Mouse (Mus musculus) ES-E14 (cell line): Measurements from ENCODE around the gene Olfr161. TPM values are rescaled to one million over a fixed set of nuclear protein-coding genes. Genes with fewer than 3 reads are reported as not detected.
"Not testable (repeated sequence)": the region's sequence is repeated elsewhere in the genome, so short reads cannot be mapped to it uniquely, and the experiment has no call there.

ENCODE experiments used
- DNase-seq: peaks from one replicate; pipeline ENCODE4 v3.0.0-alpha.2; 2013; ENCODE audit warnings: low read depth, low spot score
- H3K27ac ChIP-seq: 2 replicates; pipeline ENCODE4 v1.5.1; 2012; ENCODE audit warnings: low read depth, mild to moderate bottlenecking, low read length, moderate library complexity, mixed read lengths; ENCODE audit not compliant: poor library complexity, insufficient read depth, severe bottlenecking
- H3K36me3 ChIP-seq: 2 replicates; pipeline ENCODE4 v1.6.1; 2012; ENCODE audit warnings: mild to moderate bottlenecking, low read length, moderate library complexity, mixed read lengths; ENCODE audit not compliant: control insufficient read depth, poor library complexity, insufficient read depth, severe bottlenecking
- H3K4me1 ChIP-seq, 2 experiments: fragments of 150-350 bp in 1 of 2; sonication (generic) in 1 of 2; 2 replicates each; pipeline ENCODE4 v1.6.1; 2012; ENCODE audit warnings: low read length in 2 of 2, mild to moderate bottlenecking in 1 of 2, mixed read lengths in 1 of 2; ENCODE audit not compliant: control insufficient read depth in 2 of 2, insufficient read depth in 2 of 2, poor library complexity in 1 of 2
- H3K4me3 ChIP-seq, 2 experiments: fragments of 150-350 bp in 1 of 2; sonication (generic) in 1 of 2; 2 replicates each; pipeline ENCODE4 v1.5.1; 2012; ENCODE audit warnings: low read length in 2 of 2, low read depth in 1 of 2, mild to moderate bottlenecking in 1 of 2, mixed read lengths in 1 of 2; ENCODE audit not compliant: insufficient read depth in 1 of 2, poor library complexity in 1 of 2, severe bottlenecking in 1 of 2
- H3K9ac ChIP-seq: 2 replicates; pipeline ENCODE4 v1.6.1; 2012; ENCODE audit warnings: low read depth, mild to moderate bottlenecking, low read length, mixed read lengths; ENCODE audit not compliant: poor library complexity, insufficient read depth, severe bottlenecking
- H3K9me3 ChIP-seq: fragments of 150-350 bp; sonication (generic); 2 replicates; pipeline ENCODE4 v1.6.1; 2012; ENCODE audit warnings: low read depth, mild to moderate bottlenecking, low read length; ENCODE audit not compliant: control insufficient read depth, insufficient read depth
- CHD2 ChIP-seq: IDR thresholded peaks from 2 replicates; pipeline ENCODE4 v1.6.1; 2014; ENCODE audit warnings: mild to moderate bottlenecking, low read depth, low read length, inconsistent platforms
- HCFC1 ChIP-seq: IDR thresholded peaks from 2 replicates; pipeline ENCODE4 v1.6.1; 2012; ENCODE audit warnings: low read length, inconsistent platforms, borderline replicate concordance; ENCODE audit not compliant: insufficient read depth
- MAFK ChIP-seq: IDR thresholded peaks from 2 replicates; pipeline ENCODE4 v1.6.1; 2014; ENCODE audit warnings: mild to moderate bottlenecking, low read depth, low read length, inconsistent platforms; ENCODE audit not compliant: insufficient read depth
- ZC3H11A ChIP-seq: IDR thresholded peaks from 2 replicates; pipeline ENCODE4 v1.6.1; 2012; ENCODE audit warnings: low read depth, mild to moderate bottlenecking, inconsistent platforms, low read length, borderline replicate concordance
- ZNF384 ChIP-seq: IDR thresholded peaks from 2 replicates; pipeline ENCODE4 v1.6.1; 2012; ENCODE audit warnings: low read depth, low read length, inconsistent platforms
- in situ Hi-C, 2 experiments: fragments of 600-800 bp; cut with MboI; formaldehyde crosslinking; loops; one replicate each; pipeline ENCODE4 v1.15.1; 2025; ENCODE audit warnings: low sequenced_read_pairs in 2 of 2, inconsistent platforms in 1 of 2; ENCODE audit not compliant: unreplicated experiment in 2 of 2
- total RNA-seq: library from RNA; depleted of rRNA; stranded (reverse); fragments of 300-350 nt; gene quantifications from 2 replicates; pipeline ENCODE4 v1.2.3, GENCODE M21; 2012; rRNA removed

Olfr161 gene
- 0.09 and 0.42 TPM in 2 replicates for total RNA-seq

DNA sequence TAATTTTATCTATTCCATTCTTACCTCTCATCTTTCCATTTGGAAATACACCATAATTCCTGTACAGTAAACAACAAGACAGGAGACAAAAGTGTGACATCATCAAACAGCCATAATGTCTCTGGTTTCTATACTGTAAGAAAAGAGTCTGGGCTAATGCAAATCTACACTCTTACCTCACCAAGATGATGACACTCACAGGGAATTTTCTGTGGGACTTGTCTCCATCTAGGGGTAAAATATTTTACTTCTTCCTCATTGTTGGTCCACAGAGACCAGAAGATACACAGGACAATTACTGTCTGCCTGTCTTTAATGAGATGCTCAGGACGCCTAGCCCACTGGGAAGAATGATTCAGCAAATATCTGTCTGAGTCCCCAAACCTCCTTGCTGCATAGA, at the start of gene Olfr161:
Olfr161 (plus strand) TSS at position 352 of the 400 bp plus-strand sequence.
- H3K9me3 ChIP-seq = no peaks in the 10 kb centered on the region
- H3K36me3 ChIP-seq = no peaks in the 10 kb centered on the region
- no peaks in the 10 kb centered on the region for H3K4me1 ChIP-seq
- in situ Hi-C loops = no loop called here
- no peak within 1 kb of the TSS for H3K4me3 ChIP-seq
- TF ChIP-seq HCFC1 (no peak), ZC3H11A (no peak), ZNF384 (no peak), CHD2 (no peak), MAFK (no peak)
- H3K27ac ChIP-seq = no peak within 1 kb of the TSS
- no peak for DNase-seq
- H3K9ac ChIP-seq = no peak within 1 kb of the TSS

DNA sequence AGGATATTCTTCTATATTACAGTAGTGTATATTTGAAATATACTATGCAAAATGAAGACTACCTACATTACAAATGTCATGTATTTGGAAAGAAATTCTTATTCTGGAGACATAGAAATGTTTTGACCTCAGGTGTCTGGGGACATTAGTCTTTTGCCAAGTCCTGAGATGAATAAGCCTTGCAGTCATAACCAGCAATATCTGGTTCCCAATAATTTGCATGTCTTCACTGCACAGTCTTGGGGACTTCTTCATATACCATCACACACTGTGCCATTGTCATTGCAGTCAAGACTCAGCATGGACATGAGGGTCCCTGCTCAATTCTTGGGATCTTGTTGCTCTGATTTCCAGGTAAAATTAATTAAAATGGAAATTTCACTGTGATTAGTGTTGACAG, 27.3 kb upstream of the Olfr161 start:
- H3K9ac ChIP-seq = no peak overlapping the region
- no peak overlapping the region for H3K27ac ChIP-seq
- no peaks in the 10 kb centered on the region for H3K36me3 ChIP-seq
- H3K4me1 ChIP-seq = no peaks in the 10 kb centered on the region
- no peak overlapping the region for H3K4me3 ChIP-seq
- TF ChIP-seq HCFC1 (no peak), MAFK (no peak), ZC3H11A (no peak), ZNF384 (no peak), CHD2 (no peak)
- in situ Hi-C loops = no loop called here
- H3K9me3 ChIP-seq = no peaks in the 10 kb centered on the region
- no peak for DNase-seq

DNA sequence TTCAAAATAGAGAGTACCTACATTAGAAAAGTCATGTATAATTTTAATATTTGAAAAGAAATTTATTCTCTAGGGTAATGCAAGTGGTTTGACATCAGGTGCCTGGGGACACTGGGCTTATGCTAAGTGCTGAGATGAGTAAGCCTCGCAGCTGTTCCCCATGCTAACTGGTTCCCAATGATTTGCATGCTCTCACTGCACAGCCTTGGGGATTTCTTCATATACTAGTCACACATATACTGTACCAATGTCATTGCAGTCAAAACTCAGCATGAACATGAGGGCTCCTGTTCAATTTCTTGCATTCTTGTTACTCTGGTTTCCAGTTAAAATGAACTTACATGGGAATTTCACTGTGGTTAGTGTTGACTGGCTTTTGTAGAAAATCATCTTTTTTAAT, 13.2 kb upstream of the Olfr161 start:
- H3K4me1 ChIP-seq, DNase-seq, H3K4me3 ChIP-seq, H3K9me3 ChIP-seq, H3K36me3 ChIP-seq, H3K27ac ChIP-seq, H3K9ac ChIP-seq, in situ Hi-C loops: not testable (repeated sequence)

DNA sequence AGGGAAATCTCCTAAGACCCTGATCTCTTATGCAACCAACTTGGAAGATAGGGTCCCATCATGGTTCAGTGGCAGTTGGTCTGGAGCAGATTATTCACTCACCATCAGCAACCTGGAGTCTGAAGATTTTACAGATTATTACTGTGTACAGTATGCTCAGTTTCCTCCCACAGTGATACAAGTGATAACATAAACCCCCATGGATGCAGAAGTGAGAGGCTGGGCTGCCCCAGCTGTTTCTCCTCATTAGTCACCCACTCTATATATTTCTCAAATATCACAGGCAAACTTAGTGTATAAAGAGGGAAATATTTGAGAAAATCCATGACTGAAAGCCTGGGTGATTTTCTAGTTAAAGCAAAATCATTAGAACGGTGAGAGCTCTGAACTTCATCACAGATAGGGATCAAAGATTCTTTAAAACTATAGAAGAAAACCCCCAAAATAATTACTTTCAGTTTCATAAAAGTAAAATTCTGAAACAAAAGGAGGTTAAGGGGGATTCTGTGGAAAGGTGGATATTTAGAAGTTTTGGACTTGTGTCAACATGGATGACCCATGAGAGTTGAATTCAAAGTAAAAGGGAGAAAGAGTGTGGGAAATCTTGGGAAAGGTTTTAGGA, 12.5 kb upstream of the Olfr161 start:
- H3K36me3 ChIP-seq, H3K9me3 ChIP-seq: not testable (repeated sequence)

DNA sequence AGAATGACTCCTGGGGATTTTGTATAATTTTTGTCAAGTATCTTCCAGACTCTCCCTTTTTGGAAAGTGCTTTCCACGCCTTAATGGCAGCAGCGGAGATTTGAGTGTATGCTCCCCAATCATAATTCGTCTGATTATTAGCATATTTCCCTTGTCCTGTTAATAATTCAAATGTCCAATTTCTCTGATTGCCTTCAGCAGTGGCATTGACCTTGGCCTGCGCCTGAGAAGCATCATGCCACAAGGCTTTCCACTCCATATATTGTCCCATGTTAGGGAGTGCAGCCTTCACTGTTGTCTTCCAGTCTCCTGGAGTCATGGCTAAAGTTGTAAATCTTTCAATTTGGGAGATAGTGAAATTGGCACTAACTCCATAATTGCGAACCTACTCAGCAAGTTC, 40.5 kb downstream of the Olfr161 start:
- H3K36me3 ChIP-seq, H3K9me3 ChIP-seq, H3K4me1 ChIP-seq, H3K27ac ChIP-seq, DNase-seq, in situ Hi-C loops, H3K9ac ChIP-seq, H3K4me3 ChIP-seq: not testable (repeated sequence)

More for the DNA sequence above, 12.5 kb upstream of the Olfr161 start:
- in situ Hi-C loops, H3K4me3 ChIP-seq, H3K9ac ChIP-seq, DNase-seq, H3K4me1 ChIP-seq, H3K27ac ChIP-seq: not testable (repeated sequence)

DNA sequence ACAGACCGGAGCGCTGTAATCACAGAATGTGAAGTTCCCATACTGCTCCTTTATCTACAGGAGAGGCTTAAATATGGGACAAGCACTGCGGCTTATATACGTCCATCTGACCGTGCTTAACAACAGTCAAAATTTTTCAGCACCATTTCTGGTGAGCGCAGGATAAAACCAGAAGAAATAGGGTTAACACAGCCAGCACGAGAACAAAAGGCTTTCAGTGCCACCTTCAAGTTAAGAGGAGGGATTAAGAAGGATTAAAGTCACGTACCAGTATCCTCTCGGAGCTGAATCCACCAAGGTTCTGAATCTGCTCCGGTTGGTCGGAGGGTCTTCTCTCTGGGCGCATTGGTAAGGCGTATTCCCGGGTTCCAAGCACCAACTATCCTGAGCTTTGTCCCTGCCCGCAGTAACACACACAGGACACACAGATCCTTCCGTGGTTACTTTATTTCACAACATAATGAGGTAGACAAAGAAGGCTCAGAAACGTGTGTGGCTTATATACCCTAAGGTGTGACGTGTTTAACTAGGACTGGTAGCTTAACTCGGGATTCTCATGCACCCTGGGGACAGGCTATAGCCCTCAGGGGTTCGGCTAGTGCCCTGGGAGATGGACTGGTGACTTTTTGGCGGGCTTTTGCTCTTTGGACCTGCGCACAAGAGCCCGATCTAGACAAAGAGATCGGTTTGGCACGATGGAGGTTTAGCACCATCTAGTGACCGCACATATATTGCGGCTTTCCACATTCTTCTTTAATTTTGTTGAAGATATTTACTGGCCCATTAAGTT, 41.9 kb downstream of the Olfr161 start:
- H3K4me1 ChIP-seq, H3K9ac ChIP-seq, H3K4me3 ChIP-seq, DNase-seq, in situ Hi-C loops, H3K9me3 ChIP-seq, H3K36me3 ChIP-seq, H3K27ac ChIP-seq: not testable (repeated sequence)
